Mouse (Mus musculus): ENCODE measurements around the gene 1500009L16Rik.
A peak's percentile ranks its signal among the peaks of the same experiment; 100 is the strongest.

The 1500009L16Rik gene

DNA sequence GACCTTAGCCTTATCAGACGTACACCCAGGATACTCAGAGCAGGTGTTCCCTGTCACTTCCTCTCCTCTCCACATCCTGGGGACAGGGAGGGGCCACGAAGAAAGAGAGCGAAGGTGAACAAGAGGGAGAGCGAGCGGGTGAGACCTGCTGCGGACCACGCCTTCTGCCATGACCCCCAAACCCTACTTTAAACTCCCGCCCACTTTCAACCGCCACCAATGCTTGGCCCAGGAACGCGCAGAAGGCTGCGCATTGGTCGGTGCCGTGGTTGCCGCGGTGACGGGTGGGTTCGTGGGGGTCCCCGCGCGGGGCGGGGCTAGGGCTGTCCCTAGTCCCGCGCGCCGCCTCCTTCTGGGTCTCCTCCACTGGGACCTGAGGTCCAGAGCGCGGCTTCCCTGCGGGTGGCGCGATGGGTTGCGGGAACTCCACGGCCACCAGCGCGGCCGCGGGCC, at the start of gene 1500009L16Rik:
1500009L16Rik (plus strand) TSS at position 287 of the 453 bp plus-strand sequence.
- peak; percentile 40 to 69 for DNase-seq

DNA sequence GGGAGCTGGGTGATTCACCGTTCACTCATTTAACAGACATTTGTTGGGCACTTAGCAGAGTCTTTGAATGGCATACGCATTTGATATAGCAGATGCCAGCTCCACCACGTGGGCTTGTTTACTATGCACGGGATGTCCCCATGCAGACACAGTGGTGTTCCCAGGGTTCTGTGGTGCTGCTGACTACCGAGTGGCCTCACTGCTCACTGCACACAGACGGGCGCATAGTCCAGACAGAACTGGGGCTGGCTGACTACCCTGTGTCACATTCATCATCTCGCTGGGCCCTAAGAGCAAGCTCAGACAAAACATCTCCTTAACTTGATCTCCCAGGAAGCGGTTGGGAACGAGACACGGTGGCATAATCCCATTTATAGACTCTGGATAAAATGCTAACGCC, 41.3 kb upstream of the 1500009L16Rik start:
- no peak for DNase-seq

- peak in 1 of 2 experiments; percentile 2 for DNase-seq
Observed at GRCm38 (mm10) chr10:83688215-83688614, 34.5 kb upstream of the 1500009L16Rik start.

- no peak for DNase-seq
Observed at GRCm38 (mm10) chr10:83692175-83692895, 30.3 kb upstream of the 1500009L16Rik start.

DNA sequence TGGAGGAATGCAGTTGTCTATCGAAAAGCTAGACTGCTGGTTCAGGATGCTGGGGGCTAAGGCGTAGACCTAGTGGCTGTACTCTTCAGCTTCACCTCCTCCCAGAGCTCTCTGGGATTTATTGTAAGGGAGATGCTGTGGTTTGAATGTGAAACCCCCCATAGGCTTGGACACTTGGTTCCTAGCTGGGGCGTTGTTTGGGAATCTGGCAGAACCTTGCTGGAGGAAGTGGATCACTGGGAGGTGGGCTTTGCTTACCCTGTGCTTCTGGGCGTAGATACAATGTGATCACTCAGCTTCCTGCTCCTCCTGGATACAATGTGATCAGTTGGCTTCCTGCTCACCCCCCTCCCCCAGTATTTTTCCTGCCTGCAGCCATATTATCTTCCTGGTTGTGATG, 26.4 kb upstream of the 1500009L16Rik start:
- no peak for DNase-seq

DNA sequence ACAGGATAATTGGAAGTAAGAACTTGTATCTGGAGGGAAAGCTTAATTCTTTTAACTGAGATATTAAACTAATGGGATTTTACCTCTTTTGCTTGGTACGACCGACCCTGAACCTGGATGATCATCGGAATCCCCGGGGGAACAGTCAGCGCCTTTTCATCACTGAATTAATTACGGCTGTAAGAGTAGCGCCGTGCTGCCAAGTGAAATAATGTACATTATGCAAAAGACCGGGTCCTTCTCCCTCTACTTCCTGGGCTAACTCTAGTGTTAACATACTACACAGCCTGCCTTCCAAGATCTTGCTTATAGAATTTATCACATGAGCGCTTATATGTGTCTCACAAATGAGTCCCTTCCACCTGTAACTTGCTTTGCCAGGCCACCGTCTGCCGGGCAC, 16.0 kb upstream of the 1500009L16Rik start:
- DNase-seq: no peak

DNA sequence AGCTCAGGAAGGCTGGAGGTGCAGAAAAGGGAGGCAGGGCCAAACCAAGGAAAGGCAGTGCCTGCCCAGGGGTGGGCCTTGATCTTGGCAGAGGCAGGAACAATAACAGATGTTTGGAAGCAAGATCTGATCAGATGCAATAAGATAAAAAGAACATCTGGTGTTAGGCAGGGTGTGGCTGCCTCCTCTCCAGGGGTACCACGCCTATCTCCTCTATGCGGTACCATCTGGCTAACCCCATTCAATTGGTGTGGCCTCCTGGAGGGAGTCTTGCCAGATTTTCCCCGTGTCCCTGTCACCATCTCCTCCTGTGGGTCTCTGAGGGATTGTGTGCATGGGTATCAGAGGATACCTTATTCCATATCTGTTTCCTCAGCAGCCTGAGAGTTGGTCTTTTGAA, 12.7 kb upstream of the 1500009L16Rik start:
- DNase-seq: no peak

DNA sequence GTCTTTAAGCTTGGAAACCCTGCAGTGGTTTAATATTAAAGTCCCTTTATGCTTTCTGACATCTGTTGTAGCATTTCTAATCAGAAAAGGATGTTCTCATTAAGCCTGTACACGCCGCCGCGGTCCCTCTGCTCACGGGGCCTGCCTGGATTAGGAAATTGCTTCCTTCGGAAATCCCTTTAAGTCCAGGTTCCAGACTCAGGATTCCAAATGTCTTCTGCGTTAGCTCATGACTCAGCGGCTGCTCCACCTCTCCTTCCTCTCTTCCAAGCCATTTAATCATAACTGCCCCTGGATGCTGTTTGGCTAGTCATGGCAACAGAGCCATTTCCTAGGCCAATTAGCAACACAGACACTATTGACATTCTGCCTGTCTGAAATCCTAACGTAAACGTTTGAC, 10.9 kb upstream of the 1500009L16Rik start:
- DNase-seq: no peak

DNA sequence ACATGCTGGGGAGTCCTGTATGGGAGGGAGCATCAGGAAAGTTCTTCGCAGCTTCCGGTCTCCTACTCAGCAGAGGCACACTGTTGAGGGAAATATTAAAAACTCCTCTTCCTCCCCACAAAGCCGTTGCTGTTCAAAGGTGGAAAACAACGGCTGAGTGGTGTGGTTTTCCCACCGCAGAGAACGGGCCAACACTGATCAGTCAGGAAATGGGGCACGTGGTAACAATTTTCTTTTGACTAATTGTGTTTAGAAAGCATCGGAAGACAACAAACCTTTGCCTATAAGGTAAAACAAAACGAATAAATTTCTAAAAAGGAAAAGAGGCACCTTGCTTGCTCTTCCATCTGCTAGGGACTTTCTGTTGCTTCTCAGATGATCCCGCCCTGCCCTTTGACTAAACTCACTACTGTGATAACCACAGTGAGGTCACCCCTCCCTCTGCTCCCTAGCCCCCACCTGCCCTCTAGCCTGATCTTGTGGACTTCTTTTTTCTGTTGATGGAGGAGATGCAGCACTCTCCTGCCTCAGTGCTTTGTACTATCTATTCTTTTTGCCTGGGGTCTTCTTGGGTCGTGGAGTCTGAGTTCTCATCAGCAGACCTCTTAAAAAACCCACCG, 3.7 kb upstream of the 1500009L16Rik start:
- no peak for DNase-seq

DNA sequence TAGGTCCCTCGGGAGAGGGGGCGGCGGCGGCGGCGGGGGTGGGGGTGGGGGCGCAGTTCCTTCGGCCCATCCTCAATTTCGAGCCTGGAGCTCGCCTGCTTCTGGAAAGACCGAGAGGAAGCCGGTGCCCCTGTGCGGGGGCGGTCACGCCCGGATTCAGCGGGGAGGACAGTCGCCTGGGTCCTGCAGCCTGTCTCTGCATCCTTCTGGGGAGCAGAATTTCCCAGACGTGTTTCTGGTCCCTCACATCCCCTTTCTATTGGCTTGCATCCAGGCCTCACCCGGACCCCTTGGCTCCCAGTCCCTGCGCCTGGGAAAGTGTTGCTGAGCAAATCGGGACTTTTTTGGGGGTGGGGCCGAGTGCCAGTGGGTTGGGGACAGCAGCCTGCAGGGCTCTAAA, 390 bp downstream of the 1500009L16Rik start:
- no peak for DNase-seq

GRCm38 (mm10) chr10:83724351-83725059, 1.8 kb downstream of the 1500009L16Rik start:
- DNase-seq: no peak

- DNase-seq: peak; percentile 30 to 65
Observed at GRCm38 (mm10) chr10:83726164-83726563, 3.5 kb downstream of the 1500009L16Rik start.

- no peak for DNase-seq
Observed at GRCm38 (mm10) chr10:83727846-83728245, 5.2 kb downstream of the 1500009L16Rik start.

- DNase-seq: no peak
Observed at GRCm38 (mm10) chr10:83728529-83728928, 5.9 kb downstream of the 1500009L16Rik start.

DNA sequence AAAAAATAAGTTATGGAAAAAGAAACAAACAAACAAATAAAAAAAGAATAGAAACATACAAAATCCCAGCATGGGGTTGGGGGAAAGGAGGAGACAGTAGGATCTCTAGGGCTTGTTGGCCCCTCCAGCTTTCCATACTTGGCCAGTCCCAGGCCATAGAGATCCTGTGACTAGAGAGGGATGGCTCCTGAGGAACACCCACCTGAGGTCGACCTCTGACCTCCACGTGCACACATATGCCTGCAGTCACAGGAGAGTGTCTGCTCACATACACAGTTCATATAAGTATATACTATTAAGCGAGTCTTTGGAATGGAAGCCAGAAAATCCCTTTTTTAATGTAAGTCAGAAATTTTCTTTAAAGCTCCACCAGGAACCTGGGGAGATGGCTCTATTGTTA, 6.4 kb downstream of the 1500009L16Rik start:
- no peak for DNase-seq

DNA sequence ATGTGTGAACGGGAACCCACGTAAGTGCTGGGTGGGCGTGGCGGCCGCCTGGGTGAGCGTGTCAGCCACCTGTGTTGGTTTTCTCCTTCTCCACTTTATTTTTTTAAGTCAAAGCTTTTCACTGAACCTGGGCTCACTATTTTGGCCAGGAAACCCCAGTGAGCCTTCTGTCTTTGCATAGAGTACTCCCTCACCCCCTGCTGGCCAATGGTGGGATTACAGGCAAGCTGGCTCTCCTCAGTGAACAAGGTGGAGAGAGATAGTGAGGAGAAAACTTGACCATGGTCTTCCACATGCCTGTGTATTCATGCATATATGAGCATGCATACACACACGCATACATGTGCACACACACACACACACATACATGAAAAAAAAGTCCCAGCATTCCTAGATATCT, 6.8 kb downstream of the 1500009L16Rik start:
- peak; percentile 72 to 78 for DNase-seq

- no peak for DNase-seq
Observed at GRCm38 (mm10) chr10:83733725-83734124, 11.1 kb downstream of the 1500009L16Rik start.

DNA sequence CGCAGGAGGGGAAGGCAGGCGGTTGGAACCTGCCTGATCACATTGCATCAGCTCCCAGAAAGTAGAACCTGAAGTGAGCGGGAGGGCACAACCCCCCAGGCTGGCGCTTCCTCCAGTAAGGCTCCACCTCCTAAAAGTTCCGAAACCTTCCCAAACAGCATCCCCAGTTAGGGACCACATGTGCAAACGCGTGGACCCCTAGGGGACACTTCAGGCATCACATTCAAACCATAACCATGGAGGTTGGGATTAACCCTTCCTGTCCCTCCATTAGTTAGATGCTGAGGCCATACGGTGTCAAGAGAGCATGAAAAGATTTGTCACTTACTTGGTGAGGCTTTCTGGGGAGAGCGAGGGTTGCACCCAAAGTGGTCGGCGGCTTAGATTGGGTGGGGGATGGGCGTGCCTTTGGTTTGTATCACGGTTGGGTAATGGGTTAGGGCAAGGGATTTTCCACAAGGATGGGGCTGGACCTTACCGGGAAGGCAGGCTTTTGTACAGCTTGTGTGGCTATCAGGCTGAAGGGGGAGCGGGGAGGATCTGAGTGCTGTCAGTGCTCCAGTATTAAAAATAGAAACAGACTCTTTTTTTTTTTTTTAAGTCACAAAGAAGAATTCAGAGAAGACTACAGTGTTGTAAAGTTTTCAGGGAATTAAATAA, 16.5 kb downstream of the 1500009L16Rik start:
- no peak for DNase-seq

GRCm38 (mm10) chr10:83744656-83745055, 22.0 kb downstream of the 1500009L16Rik start:
- DNase-seq: peak in 1 of 2 experiments; percentile 17

GRCm38 (mm10) chr10:83753056-83753455, 30.4 kb downstream of the 1500009L16Rik start:
- DNase-seq: no peak

DNA sequence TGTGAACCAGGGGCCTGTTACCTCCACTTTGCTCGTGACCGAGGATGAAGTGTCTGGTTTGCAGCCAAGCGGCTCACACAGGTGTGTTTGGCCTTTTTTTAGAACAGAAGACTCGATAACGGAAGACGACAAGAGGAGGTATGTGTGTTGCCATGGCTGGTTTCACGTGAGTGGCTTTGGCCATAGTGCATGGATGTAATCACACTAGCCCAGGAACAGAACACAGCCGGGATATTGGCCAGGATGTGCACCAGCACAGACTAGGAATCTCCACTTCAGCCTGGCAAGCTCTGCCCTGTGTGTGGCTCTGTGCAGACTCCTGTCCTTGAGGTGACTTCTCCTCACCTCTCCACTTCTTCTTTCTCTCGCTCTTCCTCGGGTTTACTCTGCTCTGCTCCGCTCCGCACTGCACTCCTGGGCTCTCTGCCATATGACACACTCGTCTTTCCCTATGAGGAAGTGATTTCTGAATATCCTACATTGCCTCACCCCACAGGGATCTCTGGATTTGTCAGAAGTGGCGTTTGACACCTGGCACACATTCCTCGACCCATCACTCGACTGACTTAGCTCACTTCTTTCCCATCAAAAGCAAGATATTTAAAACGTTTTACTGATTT, 34.8 kb downstream of the 1500009L16Rik start:
- no peak for DNase-seq

- no peak for DNase-seq
Observed at GRCm38 (mm10) chr10:83758732-83759131, 36.1 kb downstream of the 1500009L16Rik start.

- DNase-seq: no peak
Observed at GRCm38 (mm10) chr10:83760535-83760934, 37.9 kb downstream of the 1500009L16Rik start.
